Mouse (Mus musculus): ENCODE results near the gene Slc25a44.

- TF ChIP-seq CTCF (IDR thresholded peaks at IDR 0.05; ENCODE audit: control insufficient read depth, insufficient read depth, insufficient replicate concordance, low read depth, low read length) (no peak), POLR2A (IDR thresholded peaks at IDR 0.05; ENCODE audit: control insufficient read depth, low read depth, low read length) (no peak)
Measured at GRCm38 (mm10) chr3:88450379-88451131, 25.6 kb upstream of the Slc25a44 start.
